Mouse (Mus musculus) lung, postnatal 0 days (tissue): Measurements from ENCODE around the gene Marcks. TPM values are rescaled to one million over a fixed set of nuclear protein-coding genes. Genes with fewer than 3 reads are reported as not detected.

Experiments used
- ATAC-seq: fragments of 200-750 bp; cut with Nextera tagmentation; 2 replicates; pipeline ENCODE4 v1.8.0; 2017; ENCODE audit warnings: moderate library complexity
- DNase-seq: peaks from one replicate; pipeline ENCODE4 v3.0.0-alpha.2; 2016; ENCODE audit warnings: low spot score
- H3K27ac ChIP-seq: fragments of 300-500 bp; sonication (generic); 2 replicates; pipeline ENCODE4 v1.5.1; 2014; ENCODE audit warnings: antibody characterized with exemption, mild to moderate bottlenecking, low read length, mixed read lengths
- H3K27me3 ChIP-seq: fragments of 300-500 bp; sonication (generic); replicated peaks from 2 replicates; pipeline ENCODE4 v1.6.1; 2014; ENCODE audit warnings: low read length, mixed read lengths; ENCODE audit not compliant: insufficient read depth
- H3K36me3 ChIP-seq: fragments of 300-500 bp; sonication (generic); 2 replicates; pipeline ENCODE4 v1.6.1; 2014; ENCODE audit warnings: low read length, mixed read lengths; ENCODE audit not compliant: insufficient read depth
- H3K4me1 ChIP-seq: fragments of 300-500 bp; sonication (generic); 2 replicates; pipeline ENCODE4 v1.6.1; 2014; ENCODE audit warnings: antibody characterized with exemption, low read depth, low read length, mixed read lengths; ENCODE audit not compliant: insufficient read depth
- H3K4me2 ChIP-seq: fragments of 300-500 bp; sonication (generic); replicated peaks from 2 replicates; pipeline ENCODE4 v1.6.1; 2014; ENCODE audit warnings: low read depth, mild to moderate bottlenecking, low read length, moderate library complexity, mixed read lengths
- H3K4me3 ChIP-seq: fragments of 300-500 bp; sonication (generic); 2 replicates; pipeline ENCODE4 v1.5.1; 2014; ENCODE audit warnings: low read depth, low read length
- H3K9ac ChIP-seq: fragments of 300-500 bp; sonication (generic); replicated peaks from 2 replicates; pipeline ENCODE4 v1.6.1; 2014; ENCODE audit warnings: low read depth, mild to moderate bottlenecking
- H3K9me3 ChIP-seq: fragments of 300-500 bp; sonication (generic); 2 replicates; pipeline ENCODE4 v1.6.1; 2016; ENCODE audit warnings: low read length, mixed read lengths
- CTCF ChIP-seq: IDR thresholded peaks from 2 replicates; pipeline ENCODE4 v1.5.1; 2016; ENCODE audit warnings: antibody characterized with exemption, mild to moderate bottlenecking
- EP300 ChIP-seq: IDR thresholded peaks from 2 replicates; pipeline ENCODE4 v1.6.1; 2016; ENCODE audit warnings: antibody characterized with exemption, mild to moderate bottlenecking, control low read depth
- WGBS: fragments of 180-500 bp; shearing (Covaris S2); extraction: QIAGEN DNeasy Blood & Tissue Kit; methylation state at CpG from one replicate; pipeline ENCODE4 v1.1.7; 2014; 5-methylcytosine and 5-hydroxymethylcytosine counted together
- polyA plus RNA-seq: library from polyadenylated mRNA; unstranded; fragments of >200 nt; fragmentation: Nextera tagmentation; extraction: Ambion mirVana; gene quantifications from 2 replicates; pipeline ENCODE4 v1.2.1, GENCODE M21; 2015

Gene Marcks
- polyA plus RNA-seq, 1 experiment from 2014 or later = 106 TPM

GRCm38 (mm10) chr10:37106303-37106702, 32.4 kb downstream of the Marcks start:
- TF ChIP-seq EP300 (no peak), CTCF (no peak)
- DNase-seq = no peak
- Histone ChIP-seq H3K9ac (no peak overlapping the region), H3K27me3 (no peaks in the 10 kb centered on the region), H3K36me3 (no peaks in the 10 kb centered on the region), H3K27ac (peak overlapping the region; percentile 44; the same call in 1 of the 2 replicates), H3K4me1 (no peaks in the 10 kb centered on the region), H3K4me2 (no peak overlapping the region), H3K4me3 (no peak overlapping the region), H3K9me3 (no peaks in the 10 kb centered on the region)
- 0 out of 2 replicates have a peak, but pooled peaks have one; percentile 13 for ATAC-seq
- 79% methylated on average over 8 of the region's 8 CpGs for WGBS

GRCm38 (mm10) chr10:37102227-37103080, 36.3 kb downstream of the Marcks start:
- H3K9ac ChIP-seq = no peak overlapping the region
- H3K36me3 ChIP-seq = no peaks in the 10 kb centered on the region
- no peaks in the 10 kb centered on the region for H3K4me1 ChIP-seq
- H3K27me3 ChIP-seq = no peaks in the 10 kb centered on the region
- H3K27ac ChIP-seq = 0 out of 2 replicates have a peak overlapping the region, but pooled peaks have one; percentile 26
- ATAC-seq (peak; percentile 54), DNase-seq (peak; percentile 42)
- H3K4me3 ChIP-seq = no peak overlapping the region
- TF ChIP-seq CTCF = no peak
- TF ChIP-seq EP300 = peak; percentile 53
- no peak overlapping the region for H3K4me2 ChIP-seq
- H3K9me3 ChIP-seq = no peaks in the 10 kb centered on the region
- 64% methylated on average over 4 of the region's 4 CpGs for WGBS

GRCm38 (mm10) chr10:37101733-37102132, 37.0 kb downstream of the Marcks start:
- WGBS = 82% methylated on average over 2 of the region's 2 CpGs
- H3K9me3 ChIP-seq = no peaks in the 10 kb centered on the region

GRCm38 (mm10) chr10:37096529-37096928, 42.2 kb downstream of the Marcks start:
- H3K36me3 ChIP-seq = no peaks in the 10 kb centered on the region
- ATAC-seq (peak; percentile 59), DNase-seq (no peak)
- TF ChIP-seq EP300 = peak; percentile 91
- no peak for TF ChIP-seq CTCF
- H3K4me3 ChIP-seq = no peak overlapping the region
- no peak overlapping the region for H3K9ac ChIP-seq
- no peaks in the 10 kb centered on the region for H3K9me3 ChIP-seq
- peaks cover 2% of the 10 kb centered on the region; the same call in 1 of the 2 replicates for H3K4me1 ChIP-seq
- 63% methylated on average over 3 of the region's 3 CpGs for WGBS
- H3K27ac ChIP-seq = peak overlapping the region; percentile 81
- no peaks in the 10 kb centered on the region for H3K27me3 ChIP-seq
- H3K4me2 ChIP-seq = no peak overlapping the region

More at GRCm38 (mm10) chr10:37101733-37102132, 37.0 kb downstream of the Marcks start:
- Histone ChIP-seq H3K27me3 (no peaks in the 10 kb centered on the region), H3K4me1 (no peaks in the 10 kb centered on the region), H3K9ac (no peak overlapping the region), H3K4me3 (no peak overlapping the region), H3K36me3 (no peaks in the 10 kb centered on the region), H3K4me2 (no peak overlapping the region), H3K27ac (no peak overlapping the region)
- ATAC-seq (no peak), DNase-seq (no peak)
- TF ChIP-seq CTCF (no peak), EP300 (no peak)

- 33% methylated on average over 6 of the region's 6 CpGs for WGBS
- TF ChIP-seq EP300 = peak; percentile 100
- no peak for TF ChIP-seq CTCF
- Histone ChIP-seq H3K27me3 (no peaks in the 10 kb centered on the region), H3K4me2 (no peak overlapping the region), H3K36me3 (no peaks in the 10 kb centered on the region), H3K9ac (no peak overlapping the region), H3K9me3 (no peaks in the 10 kb centered on the region), H3K27ac (peak overlapping the region; percentile 81), H3K4me3 (no peak overlapping the region), H3K4me1 (peaks cover 2% of the 10 kb centered on the region; the same call in 1 of the 2 replicates)
- ATAC-seq (peak; percentile 94), DNase-seq (peak; percentile 88)
Observed at GRCm38 (mm10) chr10:37095803-37096202, 42.9 kb downstream of the Marcks start.

- H3K4me1 ChIP-seq = peaks cover 2% of the 10 kb centered on the region; the same call in 1 of the 2 replicates
- no peak for ATAC-seq
- H3K27me3 ChIP-seq = no peaks in the 10 kb centered on the region
- no peak overlapping the region for H3K4me2 ChIP-seq
- H3K4me3 ChIP-seq = no peak overlapping the region
- no peak overlapping the region for H3K27ac ChIP-seq
- H3K9me3 ChIP-seq = no peaks in the 10 kb centered on the region
- no peak for TF ChIP-seq CTCF
- TF ChIP-seq EP300 = no peak
- no peak overlapping the region for H3K9ac ChIP-seq
- DNase-seq = no peak
- H3K36me3 ChIP-seq = no peaks in the 10 kb centered on the region
Observed at GRCm38 (mm10) chr10:37093306-37093705, 45.4 kb downstream of the Marcks start.
